Mouse (Mus musculus) kidney, adult 10 weeks (tissue): Measurements from ENCODE around the gene Itih1. TPM values are rescaled to one million over a fixed set of nuclear protein-coding genes. Genes with fewer than 3 reads are reported as not detected.

Experiments
- polyA plus RNA-seq: library from polyadenylated mRNA; stranded (reverse); fragments of 350-450 nt; fragmentation: Illumina TruSeq; extraction: RNeasy Lipid Tissue Mini Kit (QIAGEN cat#74804); gene quantifications from one replicate; pipeline ENCODE4 v1.2.3, GENCODE M21; 2014; ENCODE audit warnings: low read depth, low replicate concordance

The Itih1 gene
- 0.12 TPM for polyA plus RNA-seq

GRCm38 (mm10) chr14:30943038-30943437 is at the start of gene Itih1:
Gene Itih1 (minus strand): TSS chr14:30943289.

GRCm38 (mm10) chr14:30951154-30951825 is 8.2 kb upstream of the Itih1 start, which contains the start of gene Nek4:
Gene Nek4 (plus strand): TSS chr14:30951377.

GRCm38 (mm10) chr14:30923375-30924105 is 19.5 kb downstream of the Itih1 start, which contains the start of gene Itih3:
Gene Itih3 (minus strand): TSS chr14:30923760.

GRCm38 (mm10) chr14:30886204-30886603 is 56.9 kb downstream of the Itih1 start, which contains the start of gene Itih4:
Gene Itih4 (plus strand): TSS chr14:30886476.

Other genes starting within 250 kb of the Itih1 start
- gene Sfmbt1, start 228.4 kb downstream of the Itih1 start, polyA plus RNA-seq, result 13.5 TPM
- gene Tmem110, start 117.7 kb downstream of the Itih1 start, polyA plus RNA-seq, result 2.3 TPM
- 1.3 TPM for gene Mustn1, start 64.1 kb downstream of the Itih1 start, polyA plus RNA-seq
- not detected for gene Itih4, start 56.8 kb downstream of the Itih1 start, polyA plus RNA-seq
- gene Itih3, start 19.5 kb downstream of the Itih1 start, polyA plus RNA-seq, result 0.53 TPM
- 20.6 TPM for gene Nek4, start 8.1 kb upstream of the Itih1 start, polyA plus RNA-seq
- gene Glt8d1, start 58.1 kb upstream of the Itih1 start, polyA plus RNA-seq, result 76.0 TPM
- gene Spcs1, start 58.4 kb upstream of the Itih1 start, polyA plus RNA-seq, result 429 TPM
- 62.8 TPM for gene Pbrm1, start 75.8 kb upstream of the Itih1 start, polyA plus RNA-seq
- gene Gnl3, start 75.9 kb upstream of the Itih1 start, polyA plus RNA-seq, result 90.1 TPM
- 24.4 TPM for gene Smim4, start 185.7 kb upstream of the Itih1 start, polyA plus RNA-seq
- gene Nt5dc2, start 187.8 kb upstream of the Itih1 start, polyA plus RNA-seq, result 1.1 TPM
- 0.97 TPM for gene Stab1, start 225.4 kb upstream of the Itih1 start, polyA plus RNA-seq